Mouse (Mus musculus): ENCODE data around the gene Nop10.
"Not testable (repeated sequence)": the region's sequence is repeated elsewhere in the genome, so short reads cannot be mapped to it uniquely, and the experiment has no call there.

The Nop10 gene

GRCm38 (mm10) chr2:112265448-112266241, 3.9 kb downstream of the Nop10 start, which contains the start of gene Slc12a6:
Slc12a6 (plus strand) TSS chr2:112265825.
- DNase-seq, result peak; percentile 94 to 96

GRCm38 (mm10) chr2:112266242-112266592, 4.5 kb downstream of the Nop10 start, which contains the start of gene Gm21985:
Gm21985 (plus strand) TSS chr2:112266314.
- DNase-seq, result peak; percentile 54 to 58

GRCm38 (mm10) chr2:112266780-112267179, 5.1 kb downstream of the Nop10 start:
- peak; percentile 34 to 39 for DNase-seq

- DNase-seq, result no peak
These were observed 6.0 kb downstream of the Nop10 start for GRCm38 (mm10) chr2:112267547-112268269.

- DNase-seq, result no peak
These were observed 8.3 kb downstream of the Nop10 start for GRCm38 (mm10) chr2:112270011-112270410.

- DNase-seq, result no peak
These were observed 11.2 kb downstream of the Nop10 start for GRCm38 (mm10) chr2:112272909-112273308.

GRCm38 (mm10) chr2:112273474-112273873, 11.7 kb downstream of the Nop10 start:
- peak in 1 of 2 experiments; percentile 23 for DNase-seq

- no peak for DNase-seq
These were observed 15.1 kb downstream of the Nop10 start for GRCm38 (mm10) chr2:112276870-112277269.

GRCm38 (mm10) chr2:112282846-112283245, 21.1 kb downstream of the Nop10 start:
- no peak for DNase-seq

GRCm38 (mm10) chr2:112284363-112285030, 22.8 kb downstream of the Nop10 start:
- DNase-seq, result peak in 1 of 2 experiments; percentile 23

GRCm38 (mm10) chr2:112285031-112285390, 23.3 kb downstream of the Nop10 start:
- no peak for DNase-seq

GRCm38 (mm10) chr2:112286062-112286461, 24.3 kb downstream of the Nop10 start:
- DNase-seq, result not testable (repeated sequence)

GRCm38 (mm10) chr2:112287059-112287458, 25.3 kb downstream of the Nop10 start:
- DNase-seq, result no peak

- no peak for DNase-seq
These were observed 27.8 kb downstream of the Nop10 start for GRCm38 (mm10) chr2:112289507-112289906.

- peak; percentile 17 to 43 for DNase-seq
These were observed 31.1 kb downstream of the Nop10 start for GRCm38 (mm10) chr2:112292823-112293222.

- DNase-seq, result no peak
These were observed 34.5 kb downstream of the Nop10 start for GRCm38 (mm10) chr2:112296211-112296610.

GRCm38 (mm10) chr2:112298221-112298620, 36.5 kb downstream of the Nop10 start:
- no peak for DNase-seq

GRCm38 (mm10) chr2:112308671-112309070, 46.9 kb downstream of the Nop10 start:
- no peak for DNase-seq

- DNase-seq, result peak; percentile 12 to 23
These were observed 47.5 kb downstream of the Nop10 start for GRCm38 (mm10) chr2:112309161-112309600.

All from cerebellum, adult 18-20 months (tissue).